ENCODE assay signal across 14 mouse cellular contexts in the genomic region with DNA sequence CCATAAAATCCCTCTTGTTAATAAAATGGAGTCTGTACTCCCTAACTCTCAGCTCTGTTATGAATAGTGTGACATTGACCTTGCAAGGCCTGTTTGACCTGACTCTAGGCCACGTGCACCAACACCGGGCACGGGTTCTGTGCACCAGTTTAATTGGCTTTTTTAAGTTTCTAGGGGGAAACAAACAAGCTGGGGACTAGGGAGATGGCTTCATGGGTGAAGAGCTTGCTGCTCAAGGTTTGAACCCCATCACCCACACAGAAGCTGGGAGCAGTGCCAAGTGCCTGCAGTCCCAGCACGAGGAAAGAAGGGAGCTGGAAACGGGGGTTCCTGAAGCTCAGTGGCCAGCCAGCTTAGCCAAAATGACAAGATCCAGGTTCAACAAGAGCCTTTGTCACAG.
DNase-seq lines count a peak whose midpoint lies in the region; ATAC-seq and TF ChIP-seq lines count a peak whose summit lies in the region.
"Had no signal": no experiment of that assay in that cellular context is flagged by ENCODE, and none has a peak within 500 bp of the region (broad histone marks: within the 10 kb centered on the region; RNA-seq: fewer than 3 reads in every experiment).

No protein-coding gene starts in this region.

- H3K4me3 ChIP-seq in heart, postnatal 0 days (ENCODE audit: low read depth, low read length) = no peak overlapping the region
- H3K4me3 ChIP-seq: neural tube, embryonic 13.5 days had no signal

- H3K9ac ChIP-seq in heart, postnatal 0 days (replicated peaks; ENCODE audit: low read depth, low read length) = no peak overlapping the region
- H3K9ac ChIP-seq: neural tube, embryonic 13.5 days had no signal

- H3K4me1 ChIP-seq in heart, postnatal 0 days (ENCODE audit: control insufficient read depth, insufficient read depth) = peaks cover 30% of the 10 kb centered on the region

- no peak overlapping the region for H3K4me2 ChIP-seq in heart, postnatal 0 days (ENCODE audit: low read depth, low read length)
- H3K4me2 ChIP-seq: neural tube, embryonic 13.5 days had no signal

- ATAC-seq in heart, postnatal 0 days (ENCODE audit: insufficient read depth, low read depth) = no peak
- ATAC-seq: midbrain, embryonic 16.5 days had no signal

- H3K27ac ChIP-seq in heart, postnatal 0 days (ENCODE audit: low read depth) = peak overlapping the region; percentile 87

- 36% methylated on average over 5 of the region's 5 CpGs for WGBS in heart, postnatal 0 days

- H3K9me3 ChIP-seq in heart, postnatal 0 days (replicated peaks; ENCODE audit: control insufficient read depth, low read length) = no peaks in the 10 kb centered on the region
- H3K9me3 ChIP-seq: neural tube, embryonic 13.5 days had no signal

- H3K36me3 ChIP-seq in heart, postnatal 0 days (replicated peaks; ENCODE audit: control insufficient read depth, insufficient read depth, low read length) = peaks cover 81% of the 10 kb centered on the region

- TF ChIP-seq EP300 in heart, postnatal 0 days (IDR thresholded peaks at IDR 0.05; ENCODE audit: low read depth) = no peak

- no peaks in the 10 kb centered on the region for H3K27me3 ChIP-seq in heart, postnatal 0 days (ENCODE audit: control insufficient read depth, insufficient read depth, low read length)
- H3K27me3 ChIP-seq: neural tube, embryonic 13.5 days; Patski had no signal

- peak; percentile 53 for DNase-seq in adrenal gland, adult 2 months
- DNase-seq in adrenal gland, adult 18-20 months (ENCODE audit: low spot score in 2 of 2) = no peak
- DNase-seq in heart, postnatal 0 days (ENCODE audit: low spot score) = no peak
- DNase-seq in heart, adult 18-20 months = no peak
- peak; percentile 37 for DNase-seq in ovary, postnatal 36 days (ENCODE audit: low spot score)
- DNase-seq in ovary, postnatal 10 days (ENCODE audit: low spot score) = no peak
- DNase-seq in kidney, postnatal 4 days = peak; percentile 68 to 73
- no peak for DNase-seq in embryo, embryonic 10 days (ENCODE audit: low spot score)
- DNase-seq: cerebellum, adult 8-10 months; right cerebral cortex, adult 18-20 months; thymus, postnatal 14 days had no signal

- no peak for TF ChIP-seq CTCF in heart, postnatal 0 days (IDR thresholded peaks at IDR 0.05; ENCODE audit: low read depth)

Comparison
In these comparisons a context has a peak if more than half of its experiments do, and no peak if none do; other contexts are left out.
1. DNase-seq: peak in adrenal gland, adult 2 months (single experiment), ovary, postnatal 36 days (single experiment) and kidney, postnatal 4 days (2 of 2); none in adrenal gland, adult 18-20 months (0 of 2), heart, postnatal 0 days (single experiment), heart, adult 18-20 months (0 of 2), ovary, postnatal 10 days (single experiment) and embryo, embryonic 10 days (single experiment).